Mouse (Mus musculus) monocyte, adult 2 months (primary cell): ENCODE results near the gene Fam81b.
A peak's percentile ranks its signal among the peaks of the same experiment; 100 is the strongest.
"Not testable (repeated sequence)": the region's sequence is repeated elsewhere in the genome, so short reads cannot be mapped to it uniquely, and the experiment has no call there.

Source experiments
- DNase-seq, 2 experiments: peaks; one replicate each; pipeline ENCODE4 v3.0.0; 2022; ENCODE audit warnings: low spot score in 2 of 2, low read depth in 1 of 2

Fam81b gene

DNA sequence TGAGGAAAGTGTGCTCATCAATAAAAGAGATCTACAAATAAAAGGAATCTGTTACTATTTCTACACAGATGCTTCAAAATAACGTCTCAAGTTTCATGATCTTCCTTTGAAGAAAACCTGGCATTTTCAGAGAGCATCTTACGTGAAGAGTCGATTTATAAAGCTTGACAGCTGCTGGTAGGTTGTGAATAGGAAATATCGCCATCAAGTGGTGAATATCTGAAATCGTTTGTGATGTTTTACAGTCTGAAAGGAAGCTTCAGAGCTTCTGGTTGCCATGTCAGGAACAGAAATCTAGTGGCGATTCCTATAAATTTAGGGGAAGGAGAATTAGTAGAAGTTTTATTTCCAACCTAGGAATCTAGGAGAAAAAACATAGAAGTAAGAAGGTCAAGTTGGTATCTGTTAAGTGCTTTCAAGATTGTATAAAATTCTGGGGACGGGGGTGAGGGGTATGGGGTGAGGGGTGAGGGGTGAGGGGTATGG, at the start of gene Fam81b:
Gene Fam81b (minus strand): TSS at position 436 of the 486 bp plus-strand sequence.
- no peak for DNase-seq

DNA sequence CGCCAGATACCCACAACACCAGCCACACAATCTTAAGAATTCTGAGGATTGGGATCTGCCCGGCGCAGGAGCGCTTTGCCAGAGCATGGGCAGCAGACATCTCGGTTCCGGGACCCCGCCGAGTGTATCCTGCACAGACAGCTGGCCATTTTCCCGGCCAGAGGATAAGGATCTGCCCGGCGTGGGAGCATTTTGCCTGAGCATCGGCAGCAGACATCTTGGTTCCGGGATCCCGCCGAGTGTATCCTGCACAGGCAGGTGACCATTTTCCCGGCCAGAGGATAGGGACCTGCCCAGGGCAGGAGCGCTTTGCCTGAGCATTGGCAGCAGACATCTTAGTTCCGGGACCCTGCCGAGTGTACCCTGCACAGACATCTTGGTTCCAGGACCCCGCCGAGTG, 41.1 kb upstream of the Fam81b start:
- DNase-seq, result not testable (repeated sequence)

DNA sequence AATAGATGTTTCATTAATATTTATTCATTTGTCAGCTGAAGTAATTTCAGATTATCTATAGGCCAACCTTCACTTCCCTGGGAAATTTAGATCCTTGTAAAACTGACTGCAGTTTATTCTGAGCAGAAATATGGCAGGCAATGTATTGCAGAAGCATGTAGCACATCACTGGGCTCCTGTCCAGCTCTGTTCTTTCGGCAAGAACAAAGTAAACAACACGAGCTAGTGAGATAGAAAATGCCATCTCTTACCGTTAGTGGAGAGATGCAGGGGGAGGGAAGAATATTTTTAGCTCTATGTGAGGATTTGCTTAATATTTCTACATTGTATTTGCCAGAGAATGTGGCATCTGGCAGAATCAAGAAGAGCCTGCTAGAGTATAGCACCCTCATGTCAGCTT, 13.8 kb upstream of the Fam81b start:
- no peak for DNase-seq

DNA sequence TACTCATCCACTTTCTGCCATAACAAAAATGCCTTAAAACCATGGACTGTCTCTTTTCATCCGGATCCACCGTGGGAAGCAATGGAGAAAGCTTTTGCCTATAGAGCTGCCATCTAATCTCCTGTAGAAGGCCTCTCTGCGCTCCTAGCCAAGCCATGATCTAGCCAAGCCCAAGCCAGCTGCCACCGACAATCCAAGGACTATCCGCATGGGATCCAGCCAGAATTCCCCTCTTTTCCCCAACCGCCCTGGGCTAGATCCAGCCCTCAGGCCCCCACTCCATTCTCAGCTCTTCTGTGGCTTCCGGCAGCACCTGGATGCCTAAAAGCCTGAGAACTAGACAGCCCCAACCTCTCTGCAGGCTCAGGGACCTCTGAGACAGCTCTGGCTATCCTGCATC, 6.7 kb upstream of the Fam81b start:
- DNase-seq, result no peak

DNA sequence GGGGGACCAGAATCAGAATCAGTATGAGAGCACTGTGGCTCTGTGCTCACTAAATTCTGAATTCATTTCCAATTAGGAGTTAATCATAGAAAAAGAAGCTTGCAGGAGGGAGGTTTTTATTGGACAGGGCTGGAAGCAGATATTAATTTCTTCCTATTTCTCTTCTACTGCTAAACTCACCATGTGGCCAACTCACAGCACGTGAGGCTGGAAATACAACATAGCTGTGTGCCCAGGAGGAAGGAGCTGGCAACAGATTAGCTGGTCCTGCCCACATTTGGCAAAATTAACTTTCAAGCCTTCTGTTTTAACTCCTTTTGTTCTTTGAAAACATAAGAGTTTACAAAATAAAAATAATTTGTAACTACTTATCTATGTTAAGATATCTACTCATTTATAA, 3.9 kb upstream of the Fam81b start:
- no peak for DNase-seq

DNA sequence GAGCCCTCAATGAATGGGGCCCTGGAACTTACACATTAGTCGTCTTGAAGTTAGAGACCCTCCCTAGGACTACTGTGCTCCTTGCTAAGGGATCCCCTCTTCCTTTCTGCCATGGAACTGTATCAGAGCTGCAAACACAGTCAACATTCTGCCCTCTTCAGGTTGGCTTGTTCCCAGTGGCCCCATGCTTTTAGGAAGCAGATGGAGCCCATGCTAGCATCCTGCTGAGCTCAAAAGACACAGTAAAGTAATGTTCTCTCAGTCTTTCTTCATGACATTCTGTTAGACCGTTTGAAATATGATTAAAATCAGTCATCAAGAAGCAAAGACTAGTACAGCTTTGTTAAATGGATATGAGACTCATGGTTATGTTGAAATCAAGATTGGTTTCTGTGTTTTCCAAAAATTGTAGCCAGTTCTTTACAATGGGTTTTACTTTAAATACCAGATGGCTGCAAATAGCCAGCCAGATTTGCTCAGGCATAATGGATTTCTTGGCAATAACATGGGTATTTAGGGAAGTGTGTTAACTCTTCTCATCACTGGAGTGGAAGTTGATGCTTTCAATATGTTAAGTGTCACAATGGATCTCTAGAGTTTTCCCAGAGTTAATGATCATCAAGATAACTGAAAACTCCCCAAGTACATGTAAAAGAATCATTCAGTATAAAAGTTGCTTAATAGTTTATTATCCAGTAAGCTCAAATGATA, 938 bp upstream of the Fam81b start:
- DNase-seq, result no peak

DNA sequence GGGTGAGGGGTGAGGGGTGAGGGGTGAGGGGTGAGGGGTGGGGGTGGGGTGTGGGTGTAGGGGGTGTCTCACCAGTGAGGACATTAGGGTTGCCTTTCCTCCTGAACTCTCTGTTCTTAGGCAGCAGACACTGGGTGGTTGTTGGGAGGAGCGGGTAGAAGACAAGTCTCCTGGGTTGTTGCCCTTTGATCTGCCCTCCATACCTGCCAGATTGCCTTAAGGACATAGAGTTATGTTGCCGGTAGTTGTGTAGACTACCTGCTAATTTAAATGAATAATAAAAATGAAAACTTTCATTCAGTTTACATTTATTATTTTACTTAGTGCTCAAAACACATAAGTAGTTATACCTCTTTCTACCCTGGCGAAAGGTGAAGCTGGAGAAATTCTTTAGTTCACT, 369 bp upstream of the Fam81b start:
- DNase-seq, result no peak

DNA sequence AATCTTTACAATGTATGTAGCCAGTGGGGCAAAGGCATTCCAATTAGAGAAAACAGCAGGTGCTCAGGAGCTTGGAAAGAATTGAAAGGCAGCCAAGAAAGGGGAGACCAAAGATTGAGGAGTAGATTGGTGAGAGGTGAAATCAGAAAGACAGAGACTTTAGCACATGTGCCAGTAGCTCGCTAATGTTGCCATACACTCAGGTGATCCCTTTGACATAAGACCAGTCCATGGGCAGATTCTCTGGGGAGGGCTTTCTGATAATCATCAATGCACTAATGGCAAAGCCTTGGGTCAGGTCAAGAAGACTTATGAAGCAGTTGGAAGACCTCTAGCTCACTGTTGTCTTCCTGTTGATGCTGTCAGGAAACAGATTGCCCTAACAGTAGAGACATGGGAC, 671 bp downstream of the Fam81b start:
- no peak for DNase-seq

DNA sequence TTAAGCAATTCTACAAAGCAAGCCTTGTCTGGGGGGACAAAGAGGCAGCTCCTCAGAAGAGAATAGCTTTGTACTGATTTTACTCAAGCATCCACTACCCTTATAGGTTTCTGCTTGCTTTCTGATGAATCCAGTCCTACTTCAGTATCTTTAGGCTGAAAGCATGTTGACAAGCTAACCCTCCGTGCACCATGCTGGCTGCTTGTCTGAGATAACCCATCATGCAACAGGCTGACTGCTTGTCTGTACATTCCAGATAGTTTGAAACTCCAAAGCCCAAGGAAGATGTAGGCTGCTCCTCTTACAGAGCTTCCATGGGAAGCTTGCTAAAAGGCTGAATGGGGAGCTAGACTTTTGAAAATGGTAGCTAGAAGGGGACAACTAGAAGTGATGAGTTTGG, 1.7 kb downstream of the Fam81b start:
- no peak for DNase-seq

DNA sequence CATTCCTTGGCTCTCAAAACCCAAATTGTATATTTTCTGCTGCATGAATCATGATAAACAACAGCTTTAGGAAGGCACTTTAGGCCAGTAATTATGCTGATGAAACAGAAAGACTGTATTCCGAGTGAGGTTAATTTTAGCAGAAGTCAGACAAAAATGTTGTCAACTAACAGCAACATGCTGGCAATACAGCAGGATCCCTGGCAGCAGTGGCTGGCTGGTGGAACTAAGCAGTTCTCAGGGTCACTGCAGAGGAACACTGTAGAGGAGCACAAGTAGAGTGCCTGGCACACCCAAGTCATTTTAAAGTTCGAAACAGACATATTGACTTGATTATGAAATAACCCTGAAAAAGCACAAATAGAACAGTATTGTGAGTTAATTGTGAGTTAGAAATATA, 2.8 kb downstream of the Fam81b start:
- no peak for DNase-seq

DNA sequence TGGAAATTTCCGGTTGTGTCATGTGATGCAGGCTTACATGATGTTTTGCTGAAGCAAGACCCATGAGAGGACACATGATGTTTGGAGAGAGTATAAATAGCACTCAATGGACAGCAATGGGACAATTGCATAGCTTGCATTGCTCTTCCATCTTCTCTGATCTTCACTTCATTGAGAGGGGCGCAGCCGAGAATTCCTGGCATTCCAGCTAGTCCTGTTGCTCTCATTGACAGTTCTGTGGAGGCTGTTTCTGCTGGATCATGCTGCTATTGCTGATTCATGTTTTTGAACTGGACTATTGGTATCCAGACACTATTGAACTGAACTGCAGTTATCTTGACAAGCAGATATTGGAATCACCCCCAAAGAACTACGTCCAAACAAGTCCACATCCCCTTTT, 12.8 kb downstream of the Fam81b start:
- DNase-seq, result no peak

DNA sequence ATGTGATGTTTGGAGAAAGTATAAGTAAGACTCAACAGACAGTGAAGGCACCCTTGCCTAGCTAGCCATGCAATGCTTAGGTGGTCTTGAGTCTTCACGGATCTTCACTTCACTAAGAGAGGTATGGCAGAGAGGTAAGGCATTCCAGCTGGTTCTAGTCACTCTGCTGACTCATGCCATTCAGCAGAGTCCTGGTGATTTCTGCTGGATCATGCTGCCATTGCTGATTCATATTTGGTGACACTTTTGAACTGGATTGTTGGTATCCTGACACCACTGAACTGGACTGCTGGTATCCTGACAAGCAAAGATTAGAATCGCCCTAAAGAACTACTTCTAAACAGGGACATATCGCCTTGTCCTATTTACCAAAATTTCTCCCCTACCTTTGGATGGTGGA, 20.3 kb downstream of the Fam81b start:
- DNase-seq, result no peak

DNA sequence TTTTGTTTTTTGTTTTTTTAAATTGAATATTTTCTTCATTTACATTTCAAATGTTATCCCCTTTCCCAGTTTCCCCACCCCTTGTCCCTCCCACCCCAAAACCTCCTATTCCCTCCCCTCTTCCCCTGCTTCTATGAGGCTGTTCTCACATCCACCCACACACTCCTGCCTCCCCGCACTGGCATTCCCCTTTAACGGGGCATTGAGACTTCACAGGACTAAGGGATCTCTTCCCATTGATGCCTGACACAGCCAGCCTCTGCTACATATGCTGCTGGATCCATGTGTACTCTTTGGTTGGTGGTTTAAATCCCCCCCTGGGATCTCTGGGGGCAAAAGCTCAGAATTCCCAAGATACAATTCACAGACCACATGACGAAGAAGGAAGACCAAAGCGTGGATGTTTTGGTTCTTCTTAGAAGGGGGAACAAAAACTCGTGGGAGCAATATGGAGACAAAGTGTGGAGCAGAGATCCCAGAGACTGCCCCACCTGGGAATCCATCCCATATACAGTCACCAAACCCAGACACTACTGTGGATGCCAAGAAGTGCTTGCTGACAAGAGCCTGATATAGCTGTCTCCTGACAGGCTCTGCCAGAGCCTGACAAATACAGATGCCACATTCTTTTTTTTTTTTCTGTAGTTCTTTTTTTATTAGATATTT, 40.4 kb downstream of the Fam81b start:
- DNase-seq, result no peak

DNA sequence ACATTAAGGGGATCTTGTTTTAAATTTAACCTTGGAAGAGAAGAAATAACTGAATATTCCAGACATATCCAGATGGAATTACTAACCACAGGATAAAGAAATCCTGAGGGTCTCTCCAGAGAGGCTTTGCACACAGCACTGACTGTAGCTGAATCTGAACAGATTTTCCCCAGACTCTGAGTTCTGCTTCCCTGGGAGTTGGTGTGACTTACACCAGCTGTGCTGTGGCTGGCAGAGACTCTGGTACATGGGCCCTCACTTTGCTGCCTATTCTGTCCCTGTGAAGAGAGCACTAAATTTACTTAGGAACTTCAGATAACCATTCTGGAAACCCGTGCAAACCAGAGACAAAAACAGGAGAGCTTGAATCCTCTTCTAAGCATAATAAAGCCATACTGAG, 46.1 kb downstream of the Fam81b start:
- no peak for DNase-seq

DNA sequence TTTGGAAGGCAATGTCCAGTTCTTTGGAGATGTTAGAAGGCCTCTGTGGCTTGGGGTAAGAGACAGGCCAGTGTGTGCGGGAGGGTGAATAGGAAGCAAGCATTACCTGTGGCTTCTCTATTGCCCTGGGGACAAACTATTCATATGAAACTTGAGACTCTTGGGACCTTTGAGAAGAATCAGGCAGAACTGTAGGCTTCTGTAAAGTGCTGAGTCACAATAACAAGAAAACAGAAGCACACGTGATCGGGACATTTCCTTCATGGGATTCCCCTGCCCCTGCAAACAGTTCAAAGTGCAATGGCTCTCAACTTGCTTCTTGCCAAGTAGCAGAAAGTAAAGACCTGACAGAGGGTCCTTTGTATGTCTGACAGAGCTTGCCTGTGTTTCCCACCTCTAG, 48.5 kb downstream of the Fam81b start:
- peak in 1 of 2 experiments; percentile 2 for DNase-seq

DNA sequence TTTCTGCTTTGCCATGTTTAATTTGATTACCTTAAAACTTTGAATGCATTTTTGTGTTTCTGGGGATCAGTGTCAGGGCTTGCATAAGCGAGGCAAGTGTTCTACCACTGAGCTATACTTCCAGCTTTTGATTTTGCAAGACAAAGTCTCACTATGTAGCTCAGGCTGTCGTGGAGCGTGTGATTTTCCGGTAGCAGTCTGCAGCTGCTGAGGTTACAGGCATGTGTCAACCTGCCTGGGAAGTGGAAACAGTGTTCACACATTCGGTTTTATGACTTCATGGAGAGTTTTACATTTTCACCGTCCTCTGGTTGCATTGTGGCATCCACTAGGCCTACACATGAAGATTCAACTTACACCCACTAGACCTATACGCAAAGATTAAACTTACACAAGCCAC, 54.8 kb downstream of the Fam81b start:
- DNase-seq, result no peak

DNA sequence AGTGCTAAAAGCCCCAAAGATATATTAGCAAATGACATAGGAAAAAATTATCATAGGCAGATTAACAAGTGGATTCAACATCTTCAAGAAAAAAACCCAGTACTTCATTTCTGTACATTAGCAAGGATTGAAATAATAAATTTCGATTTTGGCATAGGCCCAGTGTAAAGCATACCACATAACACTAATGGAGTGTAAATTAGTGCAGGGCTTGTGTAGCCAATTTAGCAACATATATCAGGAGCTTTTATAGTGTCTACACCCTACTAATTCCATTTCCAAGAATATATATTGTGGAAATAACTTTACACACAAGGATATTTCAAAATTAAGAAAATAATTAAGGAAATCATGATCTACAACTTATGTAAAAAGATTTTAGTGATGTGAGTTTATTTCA, 55.8 kb downstream of the Fam81b start:
- DNase-seq, result no peak

DNA sequence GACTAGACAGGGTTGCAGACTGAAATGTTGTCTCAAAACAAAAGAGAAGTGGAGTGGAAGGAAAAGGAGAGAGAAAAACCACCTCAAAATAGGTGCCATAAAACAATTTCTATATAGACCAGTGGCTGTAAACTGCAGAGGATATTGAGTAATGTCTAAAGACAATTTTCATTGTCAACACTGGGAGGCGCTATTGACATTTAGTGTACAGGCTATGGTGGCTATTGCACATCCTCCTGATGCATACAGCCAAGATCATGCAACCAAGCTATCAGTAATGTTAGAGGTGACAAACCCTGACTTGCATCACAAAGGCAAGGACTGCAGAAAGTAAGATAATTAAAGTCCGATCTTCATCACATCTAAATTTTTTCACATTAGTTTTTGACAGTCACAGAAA, 89.5 kb downstream of the Fam81b start:
- DNase-seq, result no peak

DNA sequence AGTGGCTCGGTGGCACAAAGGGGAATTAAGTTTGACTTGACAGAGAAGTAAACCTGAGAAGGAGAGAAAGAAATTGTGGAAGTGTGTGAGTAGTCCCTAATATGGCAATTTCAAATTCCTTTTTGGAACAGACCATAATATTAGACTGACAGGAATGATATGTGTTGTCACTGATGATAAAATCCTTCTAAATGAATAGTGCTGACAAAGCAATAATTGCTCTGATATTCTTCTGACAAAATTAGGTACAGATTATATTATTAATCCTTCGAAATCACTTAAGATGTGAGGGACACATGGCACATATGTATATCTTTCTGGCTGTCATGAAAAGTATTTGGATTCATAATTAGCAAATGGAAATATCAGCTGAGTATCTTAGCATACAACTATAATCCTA, 89.9 kb downstream of the Fam81b start:
- no peak for DNase-seq

DNA sequence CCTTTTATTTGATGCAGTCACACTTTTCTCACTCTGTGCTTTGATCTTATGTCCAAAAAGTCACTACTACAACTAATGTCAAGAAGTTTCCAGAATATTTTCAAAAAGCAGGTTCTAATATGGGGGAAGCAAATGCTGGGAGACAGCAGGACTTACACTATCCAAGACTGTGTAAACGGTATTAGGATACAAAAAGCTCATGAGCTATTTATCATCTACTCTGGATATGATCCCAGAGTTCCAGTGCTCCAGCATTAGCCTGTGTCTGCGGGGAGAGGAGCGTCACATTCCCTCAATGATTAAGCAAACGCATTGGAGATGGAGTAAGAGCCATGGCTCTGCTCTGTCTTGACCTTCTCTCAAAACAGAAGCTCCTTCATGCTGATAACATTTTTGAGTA, 104.9 kb downstream of the Fam81b start:
- no peak for DNase-seq

DNA sequence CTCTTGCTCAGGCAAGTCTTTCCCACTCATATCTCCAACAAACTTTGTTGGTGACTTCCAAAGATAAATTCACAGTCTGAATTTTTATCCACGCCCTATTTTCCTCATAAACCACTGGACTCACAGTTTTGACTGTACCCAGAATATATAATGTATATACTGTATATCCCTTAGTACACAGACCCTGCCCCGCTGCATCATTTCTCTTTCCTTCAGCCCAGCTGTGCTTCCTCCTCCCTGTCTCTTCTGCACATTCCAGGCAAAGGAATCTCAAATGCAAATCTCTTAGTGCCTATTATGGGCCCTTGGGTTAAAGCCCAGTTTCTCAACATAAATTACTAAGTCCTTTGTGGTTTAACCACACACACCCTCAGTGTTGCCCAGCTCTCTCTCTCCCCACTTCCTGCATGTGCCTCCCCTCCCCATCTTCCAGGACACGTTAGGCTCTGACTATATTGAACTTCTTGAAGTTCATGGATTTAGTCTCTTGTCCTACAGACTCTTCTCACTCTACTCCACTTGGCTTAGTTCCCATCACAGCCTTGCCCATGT, 107.5 kb downstream of the Fam81b start:
- DNase-seq, result no peak

DNA sequence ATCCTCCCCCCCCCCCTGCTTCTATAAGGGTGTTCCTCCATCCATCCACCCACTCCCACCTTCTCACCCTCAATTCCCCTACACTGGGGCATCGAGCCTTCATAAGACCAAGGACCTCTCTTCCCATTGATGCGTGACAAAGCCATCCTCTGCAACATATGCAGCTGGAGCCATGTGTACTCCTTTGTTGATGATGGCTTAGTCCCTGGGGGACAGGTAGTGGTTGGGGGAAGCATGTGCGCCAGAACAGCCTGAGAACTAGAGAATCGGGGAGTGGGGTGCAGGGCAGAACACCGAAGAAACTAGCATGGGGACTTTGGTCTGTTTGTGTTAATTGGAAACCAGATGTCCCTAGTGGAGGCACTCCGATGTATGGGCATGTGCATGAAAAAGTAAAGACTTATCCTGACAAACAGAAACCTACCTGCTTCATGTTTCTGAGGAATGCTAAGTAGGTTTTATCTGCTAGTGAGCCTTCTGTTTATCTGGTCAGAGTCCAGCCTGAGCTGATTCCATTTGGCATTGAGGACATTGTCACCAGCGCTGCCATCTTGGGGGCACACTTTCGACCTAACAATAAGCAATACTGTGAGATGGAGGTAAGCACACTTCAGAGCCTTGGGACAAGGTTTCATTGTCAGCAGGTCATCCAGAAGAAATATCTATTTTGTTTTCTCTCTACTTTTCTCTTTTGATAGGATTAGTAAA, 109.3 kb downstream of the Fam81b start:
- no peak for DNase-seq
